Mouse (Mus musculus): ENCODE measurements at regions not wholly inside any gene's neighbourhood (a gene's known extent, or its start where the extent isn't known, plus 50 kb on each side); places are given as distances from the start of the nearest gene placed in this dataset.

GRCm38 (mm10) chr1:12170503-12170902, 756.6 kb downstream of the A830018L16Rik start:
- H3K9me3 ChIP-seq = no peaks in the 10 kb centered on the region
- no peak overlapping the region for H3K9ac ChIP-seq (replicated peaks)
- 88% methylated on average over 10 of the region's 10 CpGs for WGBS
- H3K27ac ChIP-seq (replicated peaks) = no peak overlapping the region
- H3K4me3 ChIP-seq = no peak overlapping the region
- no peaks in the 10 kb centered on the region for H3K27me3 ChIP-seq
- H3K36me3 ChIP-seq = no peaks in the 10 kb centered on the region
- no peaks in the 10 kb centered on the region for H3K4me1 ChIP-seq
- 0 out of 2 replicates have a peak, but pooled peaks have one; percentile 19 for ATAC-seq (ENCODE audit: low FRiP score, low read depth)
- no peak overlapping the region for H3K4me2 ChIP-seq (replicated peaks)

- Histone ChIP-seq H3K4me1 (no peaks in the 10 kb centered on the region), H3K4me2 (replicated peaks) (no peak overlapping the region), H3K36me3 (no peaks in the 10 kb centered on the region), H3K9me3 (no peaks in the 10 kb centered on the region), H3K9ac (replicated peaks) (no peak overlapping the region), H3K27me3 (no peaks in the 10 kb centered on the region), H3K4me3 (no peak overlapping the region), H3K27ac (replicated peaks) (no peak overlapping the region)
- WGBS = 81% methylated on average over 5 of the region's 5 CpGs
- ATAC-seq (ENCODE audit: low FRiP score, low read depth) = no peak
These were observed 775.8 kb downstream of the A830018L16Rik start for GRCm38 (mm10) chr1:12189646-12190233.

- no peaks in the 10 kb centered on the region for H3K27me3 ChIP-seq
- WGBS = 83% methylated on average over 1 of the region's 1 CpGs
- no peak for ATAC-seq (ENCODE audit: low FRiP score, low read depth)
- H3K4me1 ChIP-seq = no peaks in the 10 kb centered on the region
- no peaks in the 10 kb centered on the region for H3K9me3 ChIP-seq
- no peak overlapping the region for H3K27ac ChIP-seq (replicated peaks)
- no peak overlapping the region for H3K9ac ChIP-seq (replicated peaks)
- no peaks in the 10 kb centered on the region for H3K36me3 ChIP-seq
- H3K4me3 ChIP-seq = no peak overlapping the region
- no peak overlapping the region for H3K4me2 ChIP-seq (replicated peaks)
These were observed 778.7 kb downstream of the A830018L16Rik start for GRCm38 (mm10) chr1:12192588-12192987.

- Histone ChIP-seq H3K4me3 (no peak overlapping the region), H3K27ac (replicated peaks) (no peak overlapping the region), H3K9me3 (no peaks in the 10 kb centered on the region), H3K27me3 (no peaks in the 10 kb centered on the region), H3K4me1 (no peaks in the 10 kb centered on the region), H3K9ac (replicated peaks) (no peak overlapping the region), H3K4me2 (replicated peaks) (no peak overlapping the region), H3K36me3 (no peaks in the 10 kb centered on the region)
- no peak for ATAC-seq (ENCODE audit: low FRiP score, low read depth)
- WGBS = 77% methylated on average over 1 of the region's 1 CpGs
These were observed 817.2 kb downstream of the A830018L16Rik start for GRCm38 (mm10) chr1:12231089-12231488.

- no peak overlapping the region for H3K4me3 ChIP-seq
- no peak overlapping the region for H3K27ac ChIP-seq (replicated peaks)
- no peaks in the 10 kb centered on the region for H3K27me3 ChIP-seq
- H3K36me3 ChIP-seq = no peaks in the 10 kb centered on the region
- no peak for ATAC-seq (ENCODE audit: low FRiP score, low read depth)
- no peak overlapping the region for H3K9ac ChIP-seq (replicated peaks)
- no peak overlapping the region for H3K4me2 ChIP-seq (replicated peaks)
- no peaks in the 10 kb centered on the region for H3K4me1 ChIP-seq
- H3K9me3 ChIP-seq = no peaks in the 10 kb centered on the region
These were observed 828.2 kb downstream of the A830018L16Rik start for GRCm38 (mm10) chr1:12242090-12242489.

- H3K27me3 ChIP-seq = no peaks in the 10 kb centered on the region
- WGBS = 91% methylated on average over 4 of the region's 4 CpGs
These were observed 868.6 kb downstream of the A830018L16Rik start for GRCm38 (mm10) chr1:12282493-12282892.

GRCm38 (mm10) chr1:12285551-12285950, 871.6 kb downstream of the A830018L16Rik start:
- no peaks in the 10 kb centered on the region for H3K36me3 ChIP-seq
- H3K9ac ChIP-seq (replicated peaks) = no peak overlapping the region
- H3K4me2 ChIP-seq (replicated peaks) = no peak overlapping the region
- WGBS = 80% methylated on average over 6 of the region's 6 CpGs
- no peak overlapping the region for H3K27ac ChIP-seq (replicated peaks)
- no peaks in the 10 kb centered on the region for H3K4me1 ChIP-seq
- no peak overlapping the region for H3K4me3 ChIP-seq
- H3K27me3 ChIP-seq = no peaks in the 10 kb centered on the region
- no peaks in the 10 kb centered on the region for H3K9me3 ChIP-seq
- no peak for ATAC-seq (ENCODE audit: low FRiP score, low read depth)

More at GRCm38 (mm10) chr1:12282493-12282892, 868.6 kb downstream of the A830018L16Rik start:
- H3K36me3 ChIP-seq = no peaks in the 10 kb centered on the region
- no peaks in the 10 kb centered on the region for H3K9me3 ChIP-seq
- no peak overlapping the region for H3K9ac ChIP-seq (replicated peaks)
- no peak for ATAC-seq (ENCODE audit: low FRiP score, low read depth)
- no peak overlapping the region for H3K27ac ChIP-seq (replicated peaks)
- H3K4me3 ChIP-seq = no peak overlapping the region
- H3K4me1 ChIP-seq = no peaks in the 10 kb centered on the region
- no peak overlapping the region for H3K4me2 ChIP-seq (replicated peaks)

- no peaks in the 10 kb centered on the region for H3K9me3 ChIP-seq
- H3K36me3 ChIP-seq = no peaks in the 10 kb centered on the region
- no peak overlapping the region for H3K4me3 ChIP-seq
- ATAC-seq (ENCODE audit: low FRiP score, low read depth) = no peak
- no peak overlapping the region for H3K27ac ChIP-seq (replicated peaks)
- no peak overlapping the region for H3K9ac ChIP-seq (replicated peaks)
- no peaks in the 10 kb centered on the region for H3K27me3 ChIP-seq
- H3K4me1 ChIP-seq = no peaks in the 10 kb centered on the region
- no peak overlapping the region for H3K4me2 ChIP-seq (replicated peaks)
- 78% methylated on average over 3 of the region's 3 CpGs for WGBS
These were observed 872.1 kb downstream of the A830018L16Rik start for GRCm38 (mm10) chr1:12286026-12286425.

GRCm38 (mm10) chr1:12288521-12288920, 874.6 kb downstream of the A830018L16Rik start:
- 94% methylated on average over 3 of the region's 3 CpGs for WGBS
- H3K27me3 ChIP-seq = no peaks in the 10 kb centered on the region
- H3K4me1 ChIP-seq = no peaks in the 10 kb centered on the region
- no peak for ATAC-seq (ENCODE audit: low FRiP score, low read depth)
- H3K4me3 ChIP-seq = no peak overlapping the region
- H3K36me3 ChIP-seq = no peaks in the 10 kb centered on the region
- no peak overlapping the region for H3K9ac ChIP-seq (replicated peaks)
- H3K27ac ChIP-seq (replicated peaks) = no peak overlapping the region
- H3K4me2 ChIP-seq (replicated peaks) = no peak overlapping the region
- H3K9me3 ChIP-seq = no peaks in the 10 kb centered on the region

- no peak overlapping the region for H3K27ac ChIP-seq (replicated peaks)
- H3K9ac ChIP-seq (replicated peaks) = no peak overlapping the region
- ATAC-seq (ENCODE audit: low FRiP score, low read depth) = no peak
- H3K4me1 ChIP-seq = no peaks in the 10 kb centered on the region
- no peak overlapping the region for H3K4me3 ChIP-seq
- 64% methylated on average over 1 of the region's 1 CpGs for WGBS
- H3K4me2 ChIP-seq (replicated peaks) = no peak overlapping the region
- no peaks in the 10 kb centered on the region for H3K9me3 ChIP-seq
- H3K36me3 ChIP-seq = no peaks in the 10 kb centered on the region
- H3K27me3 ChIP-seq = no peaks in the 10 kb centered on the region
These were observed 877.9 kb downstream of the A830018L16Rik start for GRCm38 (mm10) chr1:12291787-12292186.

- Histone ChIP-seq H3K4me2 (replicated peaks) (no peak overlapping the region), H3K4me1 (no peaks in the 10 kb centered on the region), H3K27me3 (no peaks in the 10 kb centered on the region), H3K9ac (replicated peaks) (no peak overlapping the region), H3K9me3 (no peaks in the 10 kb centered on the region), H3K27ac (replicated peaks) (no peak overlapping the region), H3K36me3 (no peaks in the 10 kb centered on the region), H3K4me3 (no peak overlapping the region)
- no peak for ATAC-seq (ENCODE audit: low FRiP score, low read depth)
- 90% methylated on average over 2 of the region's 2 CpGs for WGBS
These were observed 904.1 kb downstream of the A830018L16Rik start for GRCm38 (mm10) chr1:12318029-12318428.

- no peak overlapping the region for H3K4me2 ChIP-seq (replicated peaks)
- no peaks in the 10 kb centered on the region for H3K9me3 ChIP-seq
- ATAC-seq (ENCODE audit: low FRiP score, low read depth) = no peak
- H3K27me3 ChIP-seq = no peaks in the 10 kb centered on the region
- H3K9ac ChIP-seq (replicated peaks) = no peak overlapping the region
- no peaks in the 10 kb centered on the region for H3K4me1 ChIP-seq
- H3K36me3 ChIP-seq = no peaks in the 10 kb centered on the region
- H3K4me3 ChIP-seq = no peak overlapping the region
- WGBS = 84% methylated on average over 4 of the region's 4 CpGs
- H3K27ac ChIP-seq (replicated peaks) = no peak overlapping the region
These were observed 920.3 kb downstream of the A830018L16Rik start for GRCm38 (mm10) chr1:12334186-12334585.

Data from midbrain, embryonic 12.5 days (tissue).